Mouse (Mus musculus) hindbrain, embryonic 13.5 days (tissue): ENCODE measurements around the gene Bri3. TPM values are rescaled to one million over a fixed set of nuclear protein-coding genes. Genes with fewer than 3 reads are reported as not detected.

Experiments used
- ATAC-seq: fragments of 200-750 bp; cut with Nextera tagmentation; 2 replicates; pipeline ENCODE4 v1.8.0; 2017; ENCODE audit warnings: moderate TSS enrichment; ENCODE audit not compliant: low FRiP score
- H3K27ac ChIP-seq: fragments of 300-500 bp; sonication (generic); 2 replicates; pipeline ENCODE4 v1.5.1; 2015; ENCODE audit warnings: inconsistent platforms, mild to moderate bottlenecking, moderate library complexity
- H3K27me3 ChIP-seq: fragments of 300-500 bp; sonication (generic); 2 replicates; pipeline ENCODE4 v1.6.1; 2015; ENCODE audit warnings: mild to moderate bottlenecking, inconsistent platforms
- H3K36me3 ChIP-seq: fragments of 300-500 bp; sonication (generic); 2 replicates; pipeline ENCODE4 v1.6.1; 2015; ENCODE audit warnings: mild to moderate bottlenecking, inconsistent platforms
- H3K4me1 ChIP-seq: fragments of 300-500 bp; sonication (generic); replicated peaks from 2 replicates; pipeline ENCODE4 v1.6.1; 2015; ENCODE audit warnings: inconsistent platforms
- H3K4me2 ChIP-seq: fragments of 300-500 bp; sonication (generic); 2 replicates; pipeline ENCODE4 v1.6.1; 2015; ENCODE audit warnings: inconsistent platforms, mild to moderate bottlenecking, moderate library complexity
- H3K4me3 ChIP-seq: fragments of 300-500 bp; sonication (generic); 2 replicates; pipeline ENCODE4 v1.5.1; 2015; ENCODE audit warnings: mild to moderate bottlenecking, inconsistent platforms
- H3K9ac ChIP-seq: fragments of 300-500 bp; sonication (generic); 2 replicates; pipeline ENCODE4 v1.6.1; 2015; ENCODE audit warnings: mild to moderate bottlenecking, inconsistent platforms
- H3K9me3 ChIP-seq: fragments of 300-500 bp; sonication (generic); 2 replicates; pipeline ENCODE4 v1.6.1; 2016; ENCODE audit warnings: inconsistent platforms
- WGBS: fragments of 180-500 bp; shearing (Covaris S2); methylation state at CpG from one replicate; pipeline ENCODE4 v1.1.7; 2015; 5-methylcytosine and 5-hydroxymethylcytosine counted together
- polyA plus RNA-seq: library from polyadenylated mRNA; unstranded; fragments of >200 nt; fragmentation: Nextera tagmentation; extraction: Ambion mirVana; gene quantifications from 2 replicates; pipeline ENCODE4 v1.2.1, GENCODE M21; 2015

Bri3 gene
- polyA plus RNA-seq, 1 experiment from 2014 or later = 116 TPM

GRCm38 (mm10) chr5:144286591-144287266, 42.5 kb downstream of the Bri3 start:
- Histone ChIP-seq H3K27me3 (no peaks in the 10 kb centered on the region), H3K4me2 (no peak overlapping the region), H3K36me3 (no peaks in the 10 kb centered on the region), H3K27ac (no peak overlapping the region), H3K9ac (no peak overlapping the region), H3K9me3 (no peaks in the 10 kb centered on the region), H3K4me1 (0 out of 2 replicates have a peak, but pooled peaks cover 4% of the 10 kb centered on the region), H3K4me3 (no peak overlapping the region)
- ATAC-seq = no peak
- 86% methylated on average over 9 of the region's 9 CpGs for WGBS

GRCm38 (mm10) chr5:144287267-144287820, 43.1 kb downstream of the Bri3 start:
- no peaks in the 10 kb centered on the region for H3K27me3 ChIP-seq
- H3K4me1 ChIP-seq = 0 out of 2 replicates have a peak, but pooled peaks cover 4% of the 10 kb centered on the region
- H3K4me3 ChIP-seq = no peak overlapping the region
- H3K9me3 ChIP-seq = no peaks in the 10 kb centered on the region
- H3K36me3 ChIP-seq = no peaks in the 10 kb centered on the region
- ATAC-seq = no peak
- no peak overlapping the region for H3K4me2 ChIP-seq
- no peak overlapping the region for H3K27ac ChIP-seq
- 93% methylated on average over 3 of the region's 3 CpGs for WGBS
- no peak overlapping the region for H3K9ac ChIP-seq

- WGBS = 89% methylated on average over 9 of the region's 9 CpGs
- Histone ChIP-seq H3K36me3 (no peaks in the 10 kb centered on the region), H3K4me2 (no peak overlapping the region), H3K27me3 (no peaks in the 10 kb centered on the region), H3K4me3 (no peak overlapping the region), H3K27ac (no peak overlapping the region), H3K9me3 (no peaks in the 10 kb centered on the region), H3K9ac (no peak overlapping the region), H3K4me1 (no peaks in the 10 kb centered on the region)
- no peak for ATAC-seq
Observed at GRCm38 (mm10) chr5:144288391-144288790, 44.2 kb downstream of the Bri3 start.

- Histone ChIP-seq H3K4me3 (no peak overlapping the region), H3K27me3 (no peaks in the 10 kb centered on the region), H3K36me3 (no peaks in the 10 kb centered on the region), H3K9ac (no peak overlapping the region), H3K4me2 (no peak overlapping the region), H3K4me1 (no peaks in the 10 kb centered on the region), H3K9me3 (no peaks in the 10 kb centered on the region), H3K27ac (no peak overlapping the region)
- 93% methylated on average over 4 of the region's 4 CpGs for WGBS
- no peak for ATAC-seq
Observed at GRCm38 (mm10) chr5:144289769-144290440, 45.7 kb downstream of the Bri3 start.

- no peaks in the 10 kb centered on the region for H3K27me3 ChIP-seq
- WGBS = 94% methylated on average over 7 of the region's 7 CpGs
Observed at GRCm38 (mm10) chr5:144294908-144295307, 50.7 kb downstream of the Bri3 start.

GRCm38 (mm10) chr5:144295357-144295756, 51.1 kb downstream of the Bri3 start:
- Histone ChIP-seq H3K4me2 (no peak overlapping the region), H3K27me3 (no peaks in the 10 kb centered on the region), H3K4me3 (no peak overlapping the region), H3K36me3 (no peaks in the 10 kb centered on the region), H3K9me3 (no peaks in the 10 kb centered on the region), H3K27ac (no peak overlapping the region), H3K9ac (no peak overlapping the region), H3K4me1 (no peaks in the 10 kb centered on the region)
- WGBS = 94% methylated on average over 1 of the region's 1 CpGs
- ATAC-seq = no peak

More at GRCm38 (mm10) chr5:144294908-144295307, 50.7 kb downstream of the Bri3 start:
- no peak overlapping the region for H3K9ac ChIP-seq
- H3K4me1 ChIP-seq = no peaks in the 10 kb centered on the region
- no peak overlapping the region for H3K27ac ChIP-seq
- H3K4me3 ChIP-seq = no peak overlapping the region
- no peaks in the 10 kb centered on the region for H3K36me3 ChIP-seq
- no peaks in the 10 kb centered on the region for H3K9me3 ChIP-seq
- no peak overlapping the region for H3K4me2 ChIP-seq
- no peak for ATAC-seq

GRCm38 (mm10) chr5:144296090-144296604, 51.9 kb downstream of the Bri3 start:
- Histone ChIP-seq H3K9ac (no peak overlapping the region), H3K36me3 (no peaks in the 10 kb centered on the region), H3K4me2 (no peak overlapping the region), H3K4me3 (no peak overlapping the region), H3K9me3 (no peaks in the 10 kb centered on the region), H3K27ac (no peak overlapping the region), H3K27me3 (no peaks in the 10 kb centered on the region), H3K4me1 (no peaks in the 10 kb centered on the region)
- WGBS = 80% methylated on average over 7 of the region's 7 CpGs
- ATAC-seq = no peak

- Histone ChIP-seq H3K4me2 (no peak overlapping the region), H3K36me3 (no peaks in the 10 kb centered on the region), H3K4me1 (no peaks in the 10 kb centered on the region), H3K27ac (no peak overlapping the region), H3K9ac (no peak overlapping the region), H3K4me3 (no peak overlapping the region), H3K9me3 (no peaks in the 10 kb centered on the region), H3K27me3 (no peaks in the 10 kb centered on the region)
- 98% methylated on average over 2 of the region's 2 CpGs for WGBS
- ATAC-seq = no peak
Observed at GRCm38 (mm10) chr5:144303071-144303470, 58.8 kb downstream of the Bri3 start.

GRCm38 (mm10) chr5:144308929-144309328, 64.7 kb downstream of the Bri3 start:
- Histone ChIP-seq H3K9me3 (no peaks in the 10 kb centered on the region), H3K9ac (no peak overlapping the region), H3K27ac (no peak overlapping the region), H3K27me3 (no peaks in the 10 kb centered on the region), H3K36me3 (no peaks in the 10 kb centered on the region), H3K4me1 (peaks cover 3% of the 10 kb centered on the region; the same call in 1 of the 2 replicates), H3K4me3 (no peak overlapping the region), H3K4me2 (no peak overlapping the region)
- 85% methylated on average over 4 of the region's 4 CpGs for WGBS
- ATAC-seq = no peak

- no peak for ATAC-seq
- no peaks in the 10 kb centered on the region for H3K36me3 ChIP-seq
- no peak overlapping the region for H3K4me2 ChIP-seq
- no peak overlapping the region for H3K27ac ChIP-seq
- 88% methylated on average over 7 of the region's 7 CpGs for WGBS
- H3K4me1 ChIP-seq = peaks cover 3% of the 10 kb centered on the region; the same call in 1 of the 2 replicates
- H3K27me3 ChIP-seq = no peaks in the 10 kb centered on the region
- no peak overlapping the region for H3K4me3 ChIP-seq
- H3K9me3 ChIP-seq = no peaks in the 10 kb centered on the region
- H3K9ac ChIP-seq = no peak overlapping the region
Observed at GRCm38 (mm10) chr5:144312183-144312582, 67.9 kb downstream of the Bri3 start.

GRCm38 (mm10) chr5:144313335-144313734, 69.1 kb downstream of the Bri3 start:
- no peak overlapping the region for H3K9ac ChIP-seq
- 39% methylated on average over 5 of the region's 5 CpGs for WGBS
- H3K9me3 ChIP-seq = no peaks in the 10 kb centered on the region
- H3K27me3 ChIP-seq = no peaks in the 10 kb centered on the region
- H3K4me3 ChIP-seq = no peak overlapping the region
- no peak overlapping the region for H3K27ac ChIP-seq
- H3K36me3 ChIP-seq = no peaks in the 10 kb centered on the region
- ATAC-seq = no peak
- H3K4me2 ChIP-seq = no peak overlapping the region
- H3K4me1 ChIP-seq = peaks cover 12% of the 10 kb centered on the region

GRCm38 (mm10) chr5:144314731-144315494, 70.7 kb downstream of the Bri3 start:
- Histone ChIP-seq H3K27me3 (no peaks in the 10 kb centered on the region), H3K4me3 (no peak overlapping the region), H3K4me2 (no peak overlapping the region), H3K9ac (no peak overlapping the region), H3K9me3 (no peaks in the 10 kb centered on the region), H3K4me1 (peaks cover 15% of the 10 kb centered on the region), H3K27ac (no peak overlapping the region), H3K36me3 (no peaks in the 10 kb centered on the region)
- no peak for ATAC-seq
- WGBS = 92% methylated on average over 12 of the region's 12 CpGs
